Mouse (Mus musculus): ENCODE results near the gene Spryd3.
A peak's percentile ranks its signal among the peaks of the same experiment; 100 is the strongest.

Gene Spryd3

GRCm38 (mm10) chr15:102146882-102147281, 10.8 kb upstream of the Spryd3 start:
- DNase-seq (ENCODE audit: low spot score) = peak; percentile 36

DNA sequence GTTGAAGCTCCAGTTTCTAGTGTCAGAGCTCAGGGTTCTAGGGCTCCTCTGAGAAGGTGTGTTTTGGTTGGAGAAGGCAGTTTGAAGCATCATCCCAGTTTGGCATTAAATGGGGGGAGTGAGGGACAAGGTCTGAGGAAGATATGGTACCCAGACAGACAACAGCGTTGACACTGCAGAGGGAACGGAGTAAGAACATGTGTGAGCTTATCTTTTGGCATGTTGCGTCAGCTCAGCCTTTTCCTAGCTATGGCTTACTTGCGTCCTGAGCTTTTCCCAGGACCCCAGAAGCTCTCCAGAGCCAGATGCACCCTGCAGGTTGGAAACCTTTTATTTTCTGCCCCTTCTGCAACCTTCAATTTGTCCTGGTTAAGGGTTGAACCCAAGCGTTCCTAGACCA, 10.1 kb upstream of the Spryd3 start:
- DNase-seq (ENCODE audit: low spot score) = no peak

GRCm38 (mm10) chr15:102145330-102145729, 9.3 kb upstream of the Spryd3 start:
- peak; percentile 30 for DNase-seq (ENCODE audit: low spot score)

DNA sequence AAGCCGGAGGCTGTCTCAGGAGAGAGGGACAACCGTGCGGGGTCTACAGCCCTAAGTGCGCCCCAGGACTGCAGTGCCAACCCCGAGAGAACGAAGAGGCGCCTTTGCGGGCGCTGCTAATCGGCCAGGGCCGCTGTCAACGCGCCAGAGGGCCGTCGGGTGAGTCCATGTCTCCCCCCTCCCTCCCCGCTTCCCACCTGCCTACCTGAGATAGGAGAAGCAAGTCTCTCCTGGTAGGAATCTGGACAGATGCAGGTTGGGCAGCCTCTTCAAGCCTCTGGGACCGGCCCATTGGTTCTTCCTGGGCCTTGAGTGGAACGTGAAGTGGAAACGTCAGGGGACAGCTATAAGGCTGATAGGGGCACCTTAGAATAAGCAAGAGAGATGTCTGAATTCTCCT, 8.7 kb upstream of the Spryd3 start:
- DNase-seq (ENCODE audit: low spot score) = no peak

GRCm38 (mm10) chr15:102144274-102144711, 8.3 kb upstream of the Spryd3 start, which contains the start of gene Igfbp6:
Gene Igfbp6 (plus strand): TSS chr15:102144362.
- DNase-seq (ENCODE audit: low spot score) = peak; percentile 43

DNA sequence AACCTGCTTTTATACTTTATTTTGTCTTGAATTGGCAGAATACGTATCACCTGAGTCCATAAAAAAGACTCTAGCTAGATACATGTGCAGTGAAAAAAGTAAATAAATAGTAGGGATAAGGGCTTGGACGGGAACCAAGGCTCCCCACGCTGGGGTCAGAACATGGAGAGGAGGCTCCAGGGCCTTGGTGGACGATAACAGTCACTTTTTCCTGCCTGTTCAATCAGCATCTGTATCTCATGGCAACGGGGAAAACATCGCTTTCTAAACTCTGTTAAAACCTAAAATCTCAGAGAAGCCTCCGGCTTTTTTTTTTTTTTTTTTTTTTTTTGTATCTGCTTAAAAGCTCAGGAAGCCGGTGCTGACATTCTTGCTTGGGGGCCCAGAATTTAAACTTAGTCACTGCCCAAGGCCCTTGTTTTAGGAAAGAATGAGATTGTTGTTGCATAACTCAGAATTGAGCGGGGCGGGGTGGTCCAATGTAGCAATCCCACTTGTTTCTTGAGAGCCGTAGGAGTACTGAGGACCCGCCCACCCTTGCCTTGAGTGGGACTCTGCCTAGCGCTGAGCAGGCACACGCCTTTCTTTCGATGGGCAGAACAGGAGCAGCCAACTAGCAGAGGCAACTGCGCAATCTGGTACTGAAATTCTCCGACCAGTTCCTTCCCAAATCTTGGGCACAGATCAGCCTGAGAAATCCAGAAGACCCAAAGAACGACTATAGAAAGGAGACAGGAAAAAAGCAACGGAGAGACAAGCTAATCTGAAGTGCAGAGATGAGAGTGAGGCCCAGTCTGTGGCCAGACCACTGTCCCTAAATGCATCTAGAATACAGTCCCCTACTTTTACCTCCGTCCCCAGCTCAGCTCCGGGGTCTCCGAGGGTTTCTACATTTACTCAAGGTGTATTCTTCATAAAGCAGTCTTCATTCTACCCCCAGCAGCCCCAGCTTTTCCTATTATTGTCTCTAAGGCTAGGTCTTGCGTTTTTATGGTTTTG, 7.2 kb upstream of the Spryd3 start:
- peak; percentile 91 for DNase-seq (ENCODE audit: low spot score)

DNA sequence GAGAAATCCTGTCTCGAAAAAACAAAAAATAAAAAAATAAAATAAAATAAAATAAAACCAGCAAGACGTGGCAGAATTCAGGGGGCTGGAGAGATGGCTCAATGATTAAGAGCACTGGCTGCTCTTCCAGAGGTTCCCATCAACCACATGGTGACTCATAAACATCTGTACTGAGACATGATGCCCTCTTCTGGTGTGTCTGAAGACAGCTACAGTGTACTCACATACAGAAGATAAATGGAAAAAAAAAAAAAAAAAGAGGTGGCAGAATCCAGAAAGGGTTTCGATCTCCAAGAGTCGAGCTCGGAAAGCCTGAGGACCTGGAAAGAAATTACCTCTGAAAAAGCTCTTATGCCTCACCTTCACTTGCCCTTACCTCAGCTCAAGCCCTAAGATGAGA, 5.1 kb upstream of the Spryd3 start:
- no peak for DNase-seq (ENCODE audit: low spot score)

- no peak for DNase-seq (ENCODE audit: low spot score)
Measured at GRCm38 (mm10) chr15:102135522-102136128, 409 bp downstream of the Spryd3 start.

GRCm38 (mm10) chr15:102134709-102135108, 1.3 kb downstream of the Spryd3 start:
- DNase-seq (ENCODE audit: low spot score) = no peak

DNA sequence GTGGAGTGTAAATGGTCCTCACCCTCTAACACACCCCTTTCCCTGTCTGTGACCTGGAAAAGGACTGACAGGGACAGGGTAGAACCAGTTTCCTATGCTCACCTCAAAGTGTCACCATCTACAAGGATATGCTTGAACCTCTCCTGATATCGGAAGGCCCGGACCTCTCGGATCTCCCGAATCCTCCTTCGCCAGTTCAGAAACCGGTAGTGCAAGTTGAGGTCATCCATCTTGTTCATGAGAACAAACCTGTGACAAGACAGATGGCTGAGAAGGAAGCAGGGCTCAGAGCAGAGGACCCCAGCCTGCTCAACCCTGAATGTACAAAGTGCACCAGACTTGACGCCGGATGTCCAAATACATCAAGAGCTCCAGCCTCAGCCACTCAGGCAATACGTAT, 2.7 kb downstream of the Spryd3 start:
- DNase-seq (ENCODE audit: low spot score) = no peak

DNA sequence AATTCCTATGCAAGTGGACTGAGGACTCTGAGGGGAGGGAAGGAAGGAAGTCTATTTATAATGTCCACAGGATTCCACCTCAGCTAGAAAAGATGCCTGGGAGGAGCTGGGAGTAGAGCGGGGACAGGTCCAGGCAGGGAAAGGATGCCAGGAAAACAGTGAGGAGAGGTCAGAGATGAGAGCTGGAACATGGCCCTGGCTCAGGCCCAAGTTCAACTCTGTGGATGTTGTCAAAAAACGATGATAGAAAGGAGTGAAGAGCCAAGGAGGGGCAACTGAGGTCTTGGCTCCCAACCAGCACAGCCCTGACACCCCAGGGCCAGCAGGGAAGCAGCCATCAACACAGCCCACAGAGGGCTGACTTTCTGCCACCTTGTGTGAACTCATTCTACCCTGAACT, 9.7 kb downstream of the Spryd3 start:
- DNase-seq (ENCODE audit: low spot score) = no peak

GRCm38 (mm10) chr15:102120530-102120929, 15.5 kb downstream of the Spryd3 start:
- DNase-seq (ENCODE audit: low spot score) = no peak

DNA sequence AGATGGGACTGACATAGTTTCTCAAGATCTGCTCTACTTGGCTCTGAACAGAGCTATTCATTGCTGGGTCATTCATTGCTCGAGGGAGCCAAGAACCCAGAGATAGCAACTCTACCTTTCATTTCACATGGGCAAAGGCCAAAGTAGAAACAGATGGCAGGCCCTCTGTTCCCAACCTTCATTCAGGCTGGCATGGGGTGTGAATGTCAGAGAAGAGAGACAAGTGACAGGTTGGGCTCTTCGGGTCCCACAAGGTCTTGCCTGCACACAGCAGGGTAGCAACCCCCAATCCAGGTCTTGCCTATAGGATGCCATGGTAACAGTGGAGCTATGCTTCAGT, 16.2 kb downstream of the Spryd3 start:
- DNase-seq (ENCODE audit: low spot score) = no peak

GRCm38 (mm10) chr15:102119121-102119830, 16.8 kb downstream of the Spryd3 start:
- DNase-seq (ENCODE audit: low spot score) = no peak

- no peak for DNase-seq (ENCODE audit: low spot score)
Measured at GRCm38 (mm10) chr15:102118591-102118990, 17.4 kb downstream of the Spryd3 start.

DNA sequence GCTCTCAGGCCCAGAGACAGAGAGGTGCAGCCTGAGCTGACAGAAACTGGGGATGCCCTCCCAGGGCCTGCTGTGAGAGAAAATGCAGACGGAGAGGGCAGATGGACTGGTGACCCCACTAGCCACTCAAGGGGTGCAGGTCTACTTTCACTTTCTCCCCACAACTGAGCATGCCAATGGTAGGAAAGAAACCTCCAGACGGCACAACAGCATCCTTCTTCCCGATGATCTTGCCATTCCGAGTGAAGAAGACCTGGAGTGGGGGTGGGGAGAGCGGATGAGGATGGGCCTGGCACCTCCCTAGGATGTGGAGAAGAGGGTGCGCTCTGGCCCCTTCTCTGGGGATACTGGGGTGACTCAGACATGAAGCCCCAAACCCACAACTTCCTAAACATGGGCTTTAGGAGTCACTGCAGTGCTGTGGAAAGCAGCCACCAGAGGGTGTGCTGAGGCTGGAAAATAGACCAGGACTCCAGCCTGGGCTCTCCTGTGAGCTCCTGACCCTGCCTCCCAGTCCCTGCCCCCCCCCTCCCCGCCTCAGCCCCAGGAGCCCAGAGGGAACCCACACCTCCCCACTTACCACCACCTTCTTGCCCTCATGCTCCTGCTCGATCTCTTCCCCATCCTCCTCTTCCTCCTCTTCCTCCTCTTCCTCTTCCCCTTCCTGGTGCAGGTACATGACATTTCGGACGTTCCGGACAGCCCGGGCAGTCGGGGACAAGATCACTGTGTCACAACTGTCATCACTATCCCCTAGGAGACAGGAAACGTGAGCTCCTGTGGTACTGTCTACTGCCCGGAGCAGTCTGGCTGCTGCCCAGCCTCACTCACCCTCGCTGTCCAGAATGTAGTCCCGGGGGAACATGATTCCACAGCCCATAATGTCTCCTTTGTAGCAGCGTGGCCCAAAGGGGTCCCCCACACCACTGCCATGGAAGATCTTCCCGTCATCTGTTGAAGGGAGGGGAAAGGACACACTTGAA, 18.3 kb downstream of the Spryd3 start:
- peak; percentile 35 for DNase-seq (ENCODE audit: low spot score)

DNA sequence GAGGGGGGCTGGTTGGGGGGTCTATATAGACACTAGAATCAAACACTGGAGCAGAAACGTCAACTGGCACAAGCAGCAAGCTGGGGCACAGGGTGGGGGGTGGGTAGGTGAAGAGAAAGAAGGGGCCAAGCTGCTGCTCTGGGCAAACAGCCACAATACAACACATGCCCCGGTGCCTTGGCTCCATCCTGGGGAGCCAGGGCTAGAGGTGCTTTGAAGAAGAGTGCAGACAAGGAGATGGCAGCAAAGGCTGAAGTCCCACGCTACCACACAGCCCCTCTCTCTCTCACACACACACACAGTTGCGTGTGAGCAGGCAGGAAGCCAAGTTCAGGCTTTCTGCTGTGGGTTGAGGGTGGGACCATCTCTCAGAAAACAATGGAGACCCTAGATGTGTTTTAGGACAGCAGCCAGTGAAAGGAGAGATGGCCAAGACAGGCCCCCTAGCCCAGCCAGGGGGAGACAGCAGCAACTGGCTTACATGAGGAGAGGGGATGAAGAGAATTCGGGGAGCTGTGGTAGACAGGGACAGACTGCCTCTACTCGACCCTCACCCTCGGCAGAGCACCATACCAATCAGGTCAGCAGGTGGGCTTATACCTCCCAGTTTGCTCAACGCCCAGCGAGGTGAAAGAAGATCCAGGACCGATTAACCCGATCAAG, 19.1 kb downstream of the Spryd3 start:
- DNase-seq (ENCODE audit: low spot score) = no peak

GRCm38 (mm10) chr15:102115731-102116231, 20.3 kb downstream of the Spryd3 start:
- no peak for DNase-seq (ENCODE audit: low spot score)

DNA sequence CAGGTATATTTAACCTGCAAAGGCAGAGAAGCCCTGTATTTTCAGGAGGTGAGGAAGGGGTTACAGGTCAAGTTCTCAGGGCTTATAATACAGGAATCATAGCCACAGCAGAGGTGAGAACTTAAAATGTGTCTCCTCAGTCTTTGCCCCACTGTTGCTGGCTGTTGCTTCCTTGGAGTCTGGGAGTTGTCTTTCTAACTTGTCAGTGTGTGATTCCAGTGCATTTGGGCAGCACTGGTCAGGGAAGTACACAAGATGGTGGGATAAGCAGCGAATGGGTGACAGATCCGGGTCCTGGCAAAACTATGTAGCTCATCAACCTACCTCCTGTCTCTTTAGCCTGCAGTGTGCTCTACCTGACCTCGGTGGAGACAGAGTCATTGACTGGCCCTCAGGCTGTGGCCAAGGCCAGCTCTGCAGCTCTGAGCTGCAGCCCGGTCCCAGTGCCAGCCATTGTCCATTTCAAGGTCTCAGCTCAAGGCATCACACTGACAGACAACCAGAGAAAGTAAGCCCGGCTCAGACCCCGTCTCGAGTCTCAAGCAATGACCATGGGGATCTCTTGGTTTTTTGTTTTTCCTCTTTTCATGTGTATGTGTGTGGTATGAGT, 21.3 kb downstream of the Spryd3 start:
- no peak for DNase-seq (ENCODE audit: low spot score)

- DNase-seq (ENCODE audit: low spot score) = no peak
Measured at GRCm38 (mm10) chr15:102113674-102114073, 22.4 kb downstream of the Spryd3 start.

All from lung, postnatal 25 days (tissue).